Mouse (Mus musculus) olfactory bulb, adult 2 months (tissue): ENCODE measurements around the gene Ctnnd2.

ENCODE experiments used
- CTCF ChIP-seq: fragments of 200-500 bp; IDR thresholded peaks from 2 replicates; pipeline ENCODE4 v1.5.1; 2012; ENCODE audit warnings: low read depth, mild to moderate bottlenecking, low read length, moderate library complexity; ENCODE audit not compliant: insufficient read depth
- POLR2A ChIP-seq: fragments of 200-500 bp; IDR thresholded peaks from 2 replicates; pipeline ENCODE4 v1.6.1; 2012; ENCODE audit warnings: mild to moderate bottlenecking, low read depth, low read length, moderate library complexity; ENCODE audit not compliant: insufficient read depth

DNA sequence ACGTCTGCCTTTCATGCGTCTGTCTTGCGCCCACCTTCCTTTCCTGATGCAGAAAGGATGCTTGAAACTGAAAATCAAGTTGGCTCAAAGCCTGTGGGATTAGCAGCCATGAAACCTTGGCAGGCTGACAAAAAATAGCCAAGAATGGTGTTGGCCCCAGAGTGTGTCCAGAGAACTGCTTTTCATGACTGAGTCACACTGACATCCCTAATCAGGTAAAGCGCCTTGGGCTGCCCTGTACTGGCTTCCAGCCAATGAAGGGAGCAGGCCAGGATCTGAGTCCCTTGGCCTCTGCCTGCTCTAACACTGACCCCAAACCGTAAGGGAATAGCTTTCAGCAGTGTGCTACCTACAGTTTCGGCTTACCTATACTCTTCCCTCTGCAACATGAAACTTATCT lies 713.0 kb downstream of the Ctnnd2 start:
- TF ChIP-seq CTCF = no peak
- no peak for TF ChIP-seq POLR2A
